In genomic region chr3:28263948-28264840, GRCm38 (mm10) we compare ENCODE assay signal across 8 mouse cellular contexts. TPM values are rescaled to one million over a fixed set of nuclear protein-coding genes. Genes with fewer than 3 reads are reported as not detected.
DNase-seq lines count a peak whose midpoint lies in the region; ATAC-seq lines count a peak whose summit lies in the region.

No protein-coding gene starts in this region.

- H3K27me3 ChIP-seq in heart, embryonic 11.5 days (ENCODE audit: control insufficient read depth, insufficient read depth, low read length) = no peaks in the 10 kb centered on the region
- H3K27me3 ChIP-seq in liver, embryonic 15.5 days = peaks cover 46% of the 10 kb centered on the region
- H3K27me3 ChIP-seq in neural tube, embryonic 11.5 days (ENCODE audit: control insufficient read depth, insufficient read depth, low read length) = 0 out of 2 replicates have a peak, but pooled peaks cover 8% of the 10 kb centered on the region

- WGBS in heart, embryonic 11.5 days (ENCODE audit: insufficient replicate concordance) = 2% methylated on average over 26 of the region's 26 CpGs
- WGBS in liver, embryonic 15.5 days (ENCODE audit: insufficient replicate concordance) = 2% methylated on average over 26 of the region's 26 CpGs
- WGBS in neural tube, embryonic 11.5 days = 2% methylated on average over 26 of the region's 26 CpGs

- no peak overlapping the region for H3K27ac ChIP-seq in heart, embryonic 11.5 days (ENCODE audit: low read depth, low read length)
- no peak overlapping the region for H3K27ac ChIP-seq in liver, embryonic 15.5 days (replicated peaks)
- peak overlapping the region; percentile 44; the same call in 1 of the 2 replicates for H3K27ac ChIP-seq in neural tube, embryonic 11.5 days (ENCODE audit: low read depth, low read length)

- H3K9ac ChIP-seq in heart, embryonic 11.5 days (ENCODE audit: low read depth, low read length) = peak overlapping the region; percentile 75
- H3K9ac ChIP-seq in liver, embryonic 15.5 days = peak overlapping the region; percentile 58; the same call in 1 of the 2 replicates
- H3K9ac ChIP-seq in neural tube, embryonic 11.5 days (ENCODE audit: low read length) = peak overlapping the region; percentile 70

- peaks cover 5% of the 10 kb centered on the region; the same call in 1 of the 2 replicates for H3K4me1 ChIP-seq in heart, embryonic 11.5 days (ENCODE audit: control insufficient read depth, insufficient read depth, low read length)
- H3K4me1 ChIP-seq in liver, embryonic 15.5 days (replicated peaks) = peaks cover 15% of the 10 kb centered on the region
- no peaks in the 10 kb centered on the region for H3K4me1 ChIP-seq in neural tube, embryonic 11.5 days (ENCODE audit: control insufficient read depth, insufficient read depth, low read length)

- ATAC-seq in activated CD4-positive, CD25-positive, alpha-beta regulatory T cell, adult 4 months = peak; percentile 47
- no peak for ATAC-seq in heart, embryonic 11.5 days (replicated peaks; ENCODE audit: insufficient number of reproducible peaks, low FRiP score, low TSS enrichment)
- no peak for ATAC-seq in liver, embryonic 15.5 days (ENCODE audit: insufficient read depth)
- 0 out of 2 replicates have a peak, but pooled peaks have one; percentile 11 for ATAC-seq in neural tube, embryonic 11.5 days (ENCODE audit: insufficient read depth, low FRiP score, low TSS enrichment)

- peak overlapping the region; percentile 89 for H3K4me2 ChIP-seq in heart, embryonic 11.5 days
- peak overlapping the region; percentile 94 for H3K4me2 ChIP-seq in liver, embryonic 15.5 days
- H3K4me2 ChIP-seq in neural tube, embryonic 11.5 days (ENCODE audit: low read depth) = peak overlapping the region; percentile 95

- H3K9me3 ChIP-seq in heart, embryonic 11.5 days (replicated peaks; ENCODE audit: control insufficient read depth, low read length) = no peaks in the 10 kb centered on the region
- H3K9me3 ChIP-seq in liver, embryonic 15.5 days (replicated peaks) = no peaks in the 10 kb centered on the region
- no peaks in the 10 kb centered on the region for H3K9me3 ChIP-seq in neural tube, embryonic 11.5 days (ENCODE audit: control insufficient read depth, low read length)

- peak; percentile 87 for DNase-seq in CD4-positive helper T cell, adult 2 months (ENCODE audit: low read depth, low spot score)
- peak; percentile 55 for DNase-seq in embryo, embryonic 9.5 days (ENCODE audit: extremely low spot score)
- peak; percentile 7 for DNase-seq in kidney, postnatal 14 days
- peak; percentile 51 for DNase-seq in neural tube, embryonic 11.5 days (ENCODE audit: low spot score)
- peak; percentile 31 to 43 for DNase-seq in thymus, postnatal 10 days (ENCODE audit: low spot score in 2 of 2)

- peak overlapping the region; percentile 69 for H3K4me3 ChIP-seq in heart, embryonic 11.5 days (ENCODE audit: low read depth, low read length)
- peak overlapping the region; percentile 65 for H3K4me3 ChIP-seq in liver, embryonic 15.5 days (replicated peaks)
- peak overlapping the region; percentile 69 for H3K4me3 ChIP-seq in neural tube, embryonic 11.5 days (ENCODE audit: low read depth, low read length)

- no peaks in the 10 kb centered on the region for H3K36me3 ChIP-seq in heart, embryonic 11.5 days (ENCODE audit: control insufficient read depth, insufficient read depth, low read length)
- no peaks in the 10 kb centered on the region for H3K36me3 ChIP-seq in liver, embryonic 15.5 days (replicated peaks)
- H3K36me3 ChIP-seq in neural tube, embryonic 11.5 days (ENCODE audit: control insufficient read depth, insufficient read depth, low read length) = no peaks in the 10 kb centered on the region

RNA-seq across cellular contexts. Expression of gene Tnik, which starts 1.2 kb away (rescaled TPM):
- polyA plus RNA-seq in activated CD4-positive, CD25-positive, alpha-beta regulatory T cell, adult 4 months (2017; shearing (Covaris generic)) = 10 to 100 TPM; 44.9 to 49.8 TPM
- 7.6 and 7.9 TPM in 2 replicates for polyA plus RNA-seq in heart, embryonic 11.5 days (2014; fragmentation: Nextera tagmentation; extraction: Ambion mirVana)
- 1.9 and 2.1 TPM in 2 replicates for polyA plus RNA-seq in liver, embryonic 15.5 days (2015; fragmentation: Nextera tagmentation; extraction: Ambion mirVana)
- polyA plus RNA-seq in neural tube, embryonic 11.5 days (2014; fragmentation: Nextera tagmentation; extraction: Ambion mirVana) = 26.0 and 26.8 TPM in 2 replicates

Comparison
In these comparisons a context has a peak if more than half of its experiments do, and no peak if none do; other contexts are left out.
1. DNase-seq: peak in every context shown above with its lines; median percentile 87 in CD4-positive helper T cell, adult 2 months; 55 in embryo, embryonic 9.5 days; 51 in neural tube, embryonic 11.5 days; 37 in thymus, postnatal 10 days; 7 in kidney, postnatal 14 days.
2. ATAC-seq: peak in activated CD4-positive, CD25-positive, alpha-beta regulatory T cell, adult 4 months (single experiment) and neural tube, embryonic 11.5 days (single experiment); none in heart, embryonic 11.5 days (single experiment) and liver, embryonic 15.5 days (single experiment).
3. Peak in every context shown above with its lines, with median percentiles within 50 percentile points of each other: H3K4me2 ChIP-seq, H3K4me3 ChIP-seq and H3K9ac ChIP-seq.